In genomic region chr13:94596386-94597033, GRCm38 (mm10) we compare ENCODE assay signal across 8 mouse cellular contexts.
A peak's percentile ranks its signal among the peaks of the same experiment; 100 is the strongest.
DNase-seq lines count a peak whose midpoint lies in the region; ATAC-seq lines count a peak whose summit lies in the region.

No protein-coding gene starts in this region.

- no peak for ATAC-seq in kidney, embryonic 16.5 days (ENCODE audit: low FRiP score, low TSS enrichment)
- ATAC-seq in embryonic facial prominence, embryonic 11.5 days (replicated peaks; ENCODE audit: insufficient number of reproducible peaks, low FRiP score, low TSS enrichment, low read depth) = no peak
- peak; percentile 42; the same call in 1 of the 2 replicates for ATAC-seq in hindbrain, embryonic 16.5 days
- ATAC-seq in neural tube, embryonic 11.5 days (ENCODE audit: insufficient read depth, low FRiP score, low TSS enrichment) = peak; percentile 49

- peak overlapping the region; percentile 55 for H3K4me2 ChIP-seq in kidney, embryonic 16.5 days (replicated peaks; ENCODE audit: low read depth, low read length)
- H3K4me2 ChIP-seq in embryonic facial prominence, embryonic 11.5 days (ENCODE audit: low read depth, low read length) = peak overlapping the region; percentile 60
- peak overlapping the region; percentile 46 for H3K4me2 ChIP-seq in hindbrain, embryonic 16.5 days (ENCODE audit: low read length)
- H3K4me2 ChIP-seq in neural tube, embryonic 11.5 days (ENCODE audit: low read depth) = no peak overlapping the region

- H3K4me3 ChIP-seq in kidney, embryonic 16.5 days (ENCODE audit: low read length) = peak overlapping the region; percentile 35
- H3K4me3 ChIP-seq in embryonic facial prominence, embryonic 11.5 days (ENCODE audit: low read depth, low read length) = peak overlapping the region; percentile 30; the same call in 1 of the 2 replicates
- H3K4me3 ChIP-seq in hindbrain, embryonic 16.5 days (ENCODE audit: low read length) = peak overlapping the region; percentile 25; the same call in 1 of the 2 replicates
- H3K4me3 ChIP-seq in neural tube, embryonic 11.5 days (ENCODE audit: low read depth, low read length) = no peak overlapping the region

- no peaks in the 10 kb centered on the region for H3K36me3 ChIP-seq in kidney, embryonic 16.5 days (ENCODE audit: insufficient read depth, low read length)
- H3K36me3 ChIP-seq in embryonic facial prominence, embryonic 11.5 days (replicated peaks; ENCODE audit: control insufficient read depth, insufficient read depth, low read depth, low read length) = no peaks in the 10 kb centered on the region
- H3K36me3 ChIP-seq in hindbrain, embryonic 16.5 days (ENCODE audit: control insufficient read depth, insufficient read depth, low read length) = no peaks in the 10 kb centered on the region
- H3K36me3 ChIP-seq in neural tube, embryonic 11.5 days (ENCODE audit: control insufficient read depth, insufficient read depth, low read length) = no peaks in the 10 kb centered on the region

- no peaks in the 10 kb centered on the region for H3K9me3 ChIP-seq in kidney, embryonic 16.5 days (ENCODE audit: low read length)
- no peaks in the 10 kb centered on the region for H3K9me3 ChIP-seq in embryonic facial prominence, embryonic 11.5 days (replicated peaks; ENCODE audit: control insufficient read depth, low read length)
- H3K9me3 ChIP-seq in hindbrain, embryonic 16.5 days (ENCODE audit: control insufficient read depth, low read length) = no peaks in the 10 kb centered on the region
- no peaks in the 10 kb centered on the region for H3K9me3 ChIP-seq in neural tube, embryonic 11.5 days (ENCODE audit: control insufficient read depth, low read length)

- no peak overlapping the region for H3K27ac ChIP-seq in kidney, embryonic 16.5 days (ENCODE audit: low read length)
- no peak overlapping the region for H3K27ac ChIP-seq in embryonic facial prominence, embryonic 11.5 days (replicated peaks; ENCODE audit: low read depth, low read length)
- no peak overlapping the region for H3K27ac ChIP-seq in hindbrain, embryonic 16.5 days (ENCODE audit: low read depth, low read length)
- no peak overlapping the region for H3K27ac ChIP-seq in neural tube, embryonic 11.5 days (ENCODE audit: low read depth, low read length)

- 5% methylated on average over 20 of the region's 20 CpGs for WGBS in kidney, embryonic 16.5 days
- 12% methylated on average over 20 of the region's 20 CpGs for WGBS in embryonic facial prominence, embryonic 11.5 days
- 8% methylated on average over 20 of the region's 20 CpGs for WGBS in hindbrain, embryonic 16.5 days
- 9% methylated on average over 20 of the region's 20 CpGs for WGBS in neural tube, embryonic 11.5 days

- peaks cover 12% of the 10 kb centered on the region for H3K4me1 ChIP-seq in kidney, embryonic 16.5 days (ENCODE audit: insufficient read depth, low read length)
- H3K4me1 ChIP-seq in embryonic facial prominence, embryonic 11.5 days (ENCODE audit: control insufficient read depth, insufficient read depth, low read length) = 0 out of 2 replicates have a peak, but pooled peaks cover 4% of the 10 kb centered on the region
- peaks cover 6% of the 10 kb centered on the region; the same call in 1 of the 2 replicates for H3K4me1 ChIP-seq in hindbrain, embryonic 16.5 days (ENCODE audit: control insufficient read depth, insufficient read depth, low read depth, low read length)
- peaks cover 8% of the 10 kb centered on the region; the same call in 1 of the 2 replicates for H3K4me1 ChIP-seq in neural tube, embryonic 11.5 days (ENCODE audit: control insufficient read depth, insufficient read depth, low read length)

- H3K27me3 ChIP-seq in kidney, embryonic 16.5 days (ENCODE audit: insufficient read depth, low read length) = peaks cover 77% of the 10 kb centered on the region
- H3K27me3 ChIP-seq in embryonic facial prominence, embryonic 11.5 days (ENCODE audit: control insufficient read depth, insufficient read depth, low read length) = peaks cover 22% of the 10 kb centered on the region
- H3K27me3 ChIP-seq in hindbrain, embryonic 16.5 days (replicated peaks; ENCODE audit: control insufficient read depth, insufficient read depth, low read length) = peaks cover 66% of the 10 kb centered on the region
- peaks cover 82% of the 10 kb centered on the region for H3K27me3 ChIP-seq in neural tube, embryonic 11.5 days (ENCODE audit: control insufficient read depth, insufficient read depth, low read length)

- H3K9ac ChIP-seq in kidney, embryonic 16.5 days (replicated peaks; ENCODE audit: low read length) = no peak overlapping the region
- no peak overlapping the region for H3K9ac ChIP-seq in embryonic facial prominence, embryonic 11.5 days (replicated peaks; ENCODE audit: low read length)
- no peak overlapping the region for H3K9ac ChIP-seq in hindbrain, embryonic 16.5 days (ENCODE audit: low read depth, low read length)
- no peak overlapping the region for H3K9ac ChIP-seq in neural tube, embryonic 11.5 days (ENCODE audit: low read length)

- DNase-seq in kidney, postnatal 4 days = no peak
- no peak for DNase-seq in embryonic facial prominence, embryonic 11.5 days (ENCODE audit: low spot score)
- peak; percentile 57 for DNase-seq in neural tube, embryonic 11.5 days (ENCODE audit: low spot score)
- no peak for DNase-seq in right cerebral cortex, postnatal 10 days (ENCODE audit: low spot score in 2 of 2)
- DNase-seq in adrenal gland, postnatal 10 days = no peak
- no peak for DNase-seq in layer of hippocampus, adult 9-10 months (ENCODE audit: low spot score)

Comparison
In these comparisons a context has a peak if more than half of its experiments do, and no peak if none do; other contexts are left out.
1. ATAC-seq: peak in hindbrain, embryonic 16.5 days (single experiment) and neural tube, embryonic 11.5 days (single experiment); none in kidney, embryonic 16.5 days (single experiment) and embryonic facial prominence, embryonic 11.5 days (single experiment).